Mouse (Mus musculus): ENCODE results near the gene Zdhhc8. TPM values are rescaled to one million over a fixed set of nuclear protein-coding genes. Genes with fewer than 3 reads are reported as not detected.

Zdhhc8 gene
- polyA plus RNA-seq, 1 experiment from 2014 or later = 18.5 TPM

DNA sequence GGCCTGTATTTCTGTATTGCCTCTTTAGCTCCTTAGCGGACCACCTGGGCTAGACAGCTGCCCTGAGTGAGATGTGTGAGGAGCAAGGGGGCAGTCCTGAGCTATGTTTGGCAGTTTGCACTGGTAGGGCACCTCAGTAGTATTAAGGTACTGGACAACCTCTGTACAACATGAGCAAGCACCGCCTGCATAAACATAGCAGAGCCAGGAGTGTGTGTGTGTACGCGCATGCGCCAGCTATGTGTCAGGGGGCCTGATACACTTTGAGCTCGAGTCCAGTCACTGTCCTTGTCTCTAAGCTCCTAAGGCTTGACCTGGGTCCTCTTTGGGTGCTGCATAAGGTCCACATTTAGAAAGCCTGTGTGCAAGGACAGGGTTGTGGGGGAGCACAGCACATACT lies 4.3 kb downstream of the Zdhhc8 start:
- H3K9ac ChIP-seq (replicated peaks) = no peak overlapping the region
- H3K27me3 ChIP-seq = no peaks in the 10 kb centered on the region
- no peak for ATAC-seq (ENCODE audit: insufficient number of reproducible peaks, insufficient read depth, low FRiP score, low TSS enrichment, low read depth)
- H3K4me1 ChIP-seq (replicated peaks) = peaks cover 28% of the 10 kb centered on the region
- H3K9me3 ChIP-seq = no peaks in the 10 kb centered on the region
- WGBS = 91% methylated on average over 6 of the region's 6 CpGs
- peaks cover 41% of the 10 kb centered on the region for H3K36me3 ChIP-seq
- H3K27ac ChIP-seq = no peak overlapping the region
- no peak overlapping the region for H3K4me3 ChIP-seq (replicated peaks)
- H3K4me2 ChIP-seq = no peak overlapping the region

DNA sequence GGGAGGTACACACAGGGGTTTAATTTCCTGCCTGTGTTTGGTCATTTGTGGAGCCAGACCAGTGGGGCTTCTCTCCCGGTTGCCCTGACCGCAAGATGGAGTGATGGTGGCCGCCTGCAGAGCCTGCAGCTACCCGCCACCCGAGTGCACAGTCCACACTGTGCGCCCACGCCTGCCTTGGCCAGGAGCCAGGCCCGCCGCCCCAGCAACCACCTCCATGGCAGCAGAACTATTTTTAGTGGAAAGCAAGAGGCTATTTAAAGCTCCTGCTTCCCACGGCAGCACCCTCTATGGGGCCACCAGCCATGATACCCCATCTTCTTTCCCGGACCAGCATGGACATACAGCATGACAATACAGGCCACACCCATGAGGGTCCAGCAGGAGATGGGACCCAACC lies 5.3 kb downstream of the Zdhhc8 start:
- WGBS = 82% methylated on average over 11 of the region's 11 CpGs
- Histone ChIP-seq H3K36me3 (peaks cover 51% of the 10 kb centered on the region), H3K4me2 (peak overlapping the region; percentile 2; the same call in 1 of the 2 replicates)

DNA sequence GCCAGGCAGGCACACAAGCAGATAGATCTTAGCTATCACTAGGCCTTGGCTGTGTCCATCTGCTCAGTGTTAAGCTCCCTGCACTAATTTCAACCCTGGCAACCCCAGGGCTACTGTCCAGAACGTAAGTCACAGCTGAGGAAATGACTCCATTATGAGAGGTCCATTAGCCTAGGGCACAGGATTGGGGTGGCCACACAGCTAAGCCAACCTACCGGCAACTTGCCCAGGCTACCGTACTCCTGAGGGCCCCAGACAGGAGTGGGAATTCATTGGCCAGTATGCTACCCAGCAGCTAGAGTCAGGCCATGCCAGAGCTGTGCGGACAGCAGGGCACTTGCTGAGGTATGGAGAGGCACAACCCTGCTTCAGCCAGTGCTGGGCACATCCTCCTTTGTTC lies 6.1 kb downstream of the Zdhhc8 start:
- H3K9me3 ChIP-seq = no peaks in the 10 kb centered on the region
- no peak overlapping the region for H3K27ac ChIP-seq
- no peak for ATAC-seq (ENCODE audit: insufficient number of reproducible peaks, insufficient read depth, low FRiP score, low TSS enrichment, low read depth)
- no peak overlapping the region for H3K4me2 ChIP-seq
- peaks cover 58% of the 10 kb centered on the region for H3K36me3 ChIP-seq
- H3K9ac ChIP-seq (replicated peaks) = no peak overlapping the region
- H3K4me1 ChIP-seq (replicated peaks) = peaks cover 21% of the 10 kb centered on the region
- WGBS = 93% methylated on average over 4 of the region's 4 CpGs
- no peaks in the 10 kb centered on the region for H3K27me3 ChIP-seq
- no peak overlapping the region for H3K4me3 ChIP-seq (replicated peaks)

More for the DNA sequence above, 5.3 kb downstream of the Zdhhc8 start:
- H3K27ac ChIP-seq = peak overlapping the region; percentile 50
- H3K4me3 ChIP-seq (replicated peaks) = no peak overlapping the region
- peaks cover 27% of the 10 kb centered on the region for H3K4me1 ChIP-seq (replicated peaks)
- peak overlapping the region; percentile 19; the same call in 1 of the 2 replicates for H3K9ac ChIP-seq (replicated peaks)
- H3K27me3 ChIP-seq = no peaks in the 10 kb centered on the region
- ATAC-seq (ENCODE audit: insufficient number of reproducible peaks, insufficient read depth, low FRiP score, low TSS enrichment, low read depth) = no peak
- H3K9me3 ChIP-seq = no peaks in the 10 kb centered on the region

DNA sequence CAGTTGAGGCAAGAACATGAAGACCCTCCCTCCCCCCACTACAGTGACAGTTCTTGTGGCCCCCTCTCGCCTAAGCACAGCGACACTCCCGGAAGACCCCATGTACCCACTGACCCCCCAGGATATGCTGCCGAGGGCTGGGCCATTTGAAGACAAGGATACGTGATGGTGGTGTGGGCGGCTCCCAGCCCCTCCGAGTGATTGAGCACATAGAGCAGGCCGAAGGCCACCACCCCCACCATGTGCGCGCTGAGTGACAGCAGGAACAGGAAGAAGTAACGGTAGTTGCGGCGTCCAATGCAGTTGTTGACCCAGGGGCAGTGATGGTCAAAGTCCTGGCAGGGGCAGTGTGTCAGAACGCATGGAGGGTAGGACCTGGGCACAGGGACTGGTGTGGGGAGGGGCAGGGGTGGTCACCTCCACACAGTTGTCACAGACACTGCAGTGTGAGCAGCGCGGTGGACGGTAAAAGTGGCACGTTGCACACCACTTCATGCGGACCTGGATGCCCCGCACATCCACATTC lies 7.0 kb downstream of the Zdhhc8 start:
- Histone ChIP-seq H3K4me2 (no peak overlapping the region), H3K36me3 (peaks cover 67% of the 10 kb centered on the region), H3K4me1 (replicated peaks) (peaks cover 13% of the 10 kb centered on the region), H3K9ac (replicated peaks) (no peak overlapping the region), H3K9me3 (no peaks in the 10 kb centered on the region), H3K27me3 (no peaks in the 10 kb centered on the region), H3K4me3 (replicated peaks) (no peak overlapping the region), H3K27ac (no peak overlapping the region)
- WGBS = 93% methylated on average over 20 of the region's 20 CpGs
- ATAC-seq (ENCODE audit: insufficient number of reproducible peaks, insufficient read depth, low FRiP score, low TSS enrichment, low read depth) = no peak

DNA sequence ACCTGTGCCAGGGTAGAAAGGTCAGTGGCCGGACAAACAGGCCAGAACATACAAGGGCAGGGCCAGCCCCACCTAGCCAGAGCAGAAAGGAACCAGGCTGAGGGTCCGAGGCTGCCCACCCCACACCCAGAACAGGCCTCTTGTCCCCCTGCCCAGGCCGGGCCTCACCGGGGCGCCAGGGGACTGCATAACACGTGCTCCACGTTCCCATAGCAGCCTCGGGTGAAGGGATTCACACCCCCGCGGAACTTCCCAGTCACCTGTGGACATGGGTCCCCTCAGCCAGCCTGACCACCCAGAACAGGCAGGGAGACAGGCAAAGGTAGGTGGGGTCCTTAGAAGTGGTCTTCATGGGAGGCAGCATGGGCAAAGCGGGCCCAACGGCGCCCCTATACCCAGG lies 7.7 kb downstream of the Zdhhc8 start:
- WGBS = 91% methylated on average over 13 of the region's 13 CpGs
- no peak overlapping the region for H3K27ac ChIP-seq
- no peak overlapping the region for H3K9ac ChIP-seq (replicated peaks)
- H3K27me3 ChIP-seq = no peaks in the 10 kb centered on the region
- ATAC-seq (ENCODE audit: insufficient number of reproducible peaks, insufficient read depth, low FRiP score, low TSS enrichment, low read depth) = no peak
- peaks cover 13% of the 10 kb centered on the region for H3K4me1 ChIP-seq (replicated peaks)
- H3K36me3 ChIP-seq = peaks cover 75% of the 10 kb centered on the region
- no peak overlapping the region for H3K4me3 ChIP-seq (replicated peaks)
- H3K4me2 ChIP-seq = no peak overlapping the region
- H3K9me3 ChIP-seq = no peaks in the 10 kb centered on the region

DNA sequence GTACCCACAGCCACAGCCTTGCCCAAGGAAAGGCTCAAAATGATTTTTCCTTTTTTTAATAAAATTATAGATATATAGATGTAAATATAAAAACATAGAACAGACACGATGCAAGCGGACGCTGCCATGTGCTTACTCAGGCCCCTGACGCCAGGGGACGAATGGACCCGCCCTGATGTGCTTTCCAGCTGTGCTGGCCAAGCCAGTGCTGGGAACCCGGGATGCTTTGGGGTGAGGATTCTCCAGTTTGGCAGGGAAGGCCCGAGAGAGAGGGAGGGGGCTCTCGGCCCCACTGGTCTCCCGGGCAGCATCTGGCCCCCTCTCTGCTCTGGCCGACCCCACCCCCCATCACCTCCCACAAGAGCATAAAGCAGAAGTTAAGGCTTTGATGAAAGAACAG lies 12.7 kb downstream of the Zdhhc8 start:
- Histone ChIP-seq H3K9ac (replicated peaks) (no peak overlapping the region), H3K36me3 (peaks cover 64% of the 10 kb centered on the region), H3K4me1 (replicated peaks) (peaks cover 30% of the 10 kb centered on the region), H3K4me3 (replicated peaks) (no peak overlapping the region), H3K4me2 (no peak overlapping the region), H3K9me3 (no peaks in the 10 kb centered on the region), H3K27me3 (no peaks in the 10 kb centered on the region), H3K27ac (no peak overlapping the region)
- ATAC-seq (ENCODE audit: insufficient number of reproducible peaks, insufficient read depth, low FRiP score, low TSS enrichment, low read depth) = no peak
- WGBS = 83% methylated on average over 11 of the region's 11 CpGs

DNA sequence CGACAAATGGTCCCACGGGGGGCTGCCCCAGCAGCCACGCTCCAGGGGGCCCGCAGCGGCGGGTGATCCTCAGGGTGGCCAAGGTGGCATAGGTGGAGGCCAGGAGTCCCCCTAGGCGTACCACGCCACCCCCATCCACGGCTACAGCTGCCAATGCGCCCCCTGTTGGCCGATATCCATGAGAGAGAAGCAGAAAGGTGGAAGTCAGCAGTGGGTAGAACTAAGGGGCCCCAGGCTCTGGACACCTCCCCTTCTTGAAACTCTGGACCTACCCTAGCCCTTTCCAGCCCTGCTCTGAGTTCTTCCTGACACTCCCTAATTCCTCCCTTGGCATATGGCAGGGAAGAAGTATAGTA lies 13.4 kb downstream of the Zdhhc8 start:
- Histone ChIP-seq H3K4me2 (no peak overlapping the region), H3K9me3 (no peaks in the 10 kb centered on the region), H3K9ac (replicated peaks) (no peak overlapping the region), H3K27me3 (no peaks in the 10 kb centered on the region), H3K4me1 (replicated peaks) (peaks cover 30% of the 10 kb centered on the region), H3K27ac (peak overlapping the region; percentile 81; the same call in 1 of the 2 replicates), H3K4me3 (replicated peaks) (no peak overlapping the region), H3K36me3 (peaks cover 57% of the 10 kb centered on the region)
- no peak for ATAC-seq (ENCODE audit: insufficient number of reproducible peaks, insufficient read depth, low FRiP score, low TSS enrichment, low read depth)
- WGBS = 77% methylated on average over 11 of the region's 11 CpGs

DNA sequence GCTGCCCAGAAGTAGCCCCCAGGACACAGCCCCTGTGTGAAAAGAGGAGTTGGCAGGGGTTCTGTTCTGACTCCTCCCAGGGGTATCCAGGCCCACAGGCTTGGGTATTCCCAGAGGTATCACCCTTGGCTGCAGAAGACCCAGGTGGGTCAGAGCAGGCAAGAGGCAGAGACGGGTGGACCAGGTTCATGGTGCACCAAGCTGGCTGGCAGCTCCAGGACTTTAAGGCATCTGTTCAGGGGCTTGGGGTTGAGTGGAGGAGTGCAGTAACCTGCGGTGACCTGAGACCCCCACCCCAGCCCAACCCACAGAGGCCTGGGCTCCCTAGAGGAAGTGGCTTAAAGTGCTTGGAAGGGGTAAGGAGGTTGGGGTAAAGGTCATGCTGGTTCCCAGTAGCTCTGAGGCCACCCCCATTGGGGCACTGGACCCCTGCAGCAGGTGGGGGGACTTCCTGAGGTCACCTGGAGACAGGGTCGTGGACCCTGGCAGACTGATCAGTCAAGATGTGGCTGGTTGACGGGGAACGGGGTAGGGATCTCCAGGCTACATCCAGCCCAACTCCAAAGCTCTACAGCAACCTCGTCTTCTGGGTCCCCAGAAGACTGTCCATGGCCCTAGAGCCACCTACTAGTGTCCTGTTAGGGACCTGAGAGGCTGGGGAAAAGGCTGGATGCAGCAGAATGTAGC lies 13.9 kb downstream of the Zdhhc8 start:
- peak overlapping the region; percentile 81 for H3K27ac ChIP-seq
- H3K9ac ChIP-seq (replicated peaks) = no peak overlapping the region
- 0 out of 2 replicates have a peak, but pooled peaks have one; percentile 4 for ATAC-seq (ENCODE audit: insufficient number of reproducible peaks, insufficient read depth, low FRiP score, low TSS enrichment, low read depth)
- no peaks in the 10 kb centered on the region for H3K9me3 ChIP-seq
- no peak overlapping the region for H3K4me2 ChIP-seq
- peaks cover 52% of the 10 kb centered on the region for H3K36me3 ChIP-seq
- peaks cover 30% of the 10 kb centered on the region for H3K4me1 ChIP-seq (replicated peaks)
- no peaks in the 10 kb centered on the region for H3K27me3 ChIP-seq
- H3K4me3 ChIP-seq (replicated peaks) = no peak overlapping the region
- 91% methylated on average over 6 of the region's 6 CpGs for WGBS

DNA sequence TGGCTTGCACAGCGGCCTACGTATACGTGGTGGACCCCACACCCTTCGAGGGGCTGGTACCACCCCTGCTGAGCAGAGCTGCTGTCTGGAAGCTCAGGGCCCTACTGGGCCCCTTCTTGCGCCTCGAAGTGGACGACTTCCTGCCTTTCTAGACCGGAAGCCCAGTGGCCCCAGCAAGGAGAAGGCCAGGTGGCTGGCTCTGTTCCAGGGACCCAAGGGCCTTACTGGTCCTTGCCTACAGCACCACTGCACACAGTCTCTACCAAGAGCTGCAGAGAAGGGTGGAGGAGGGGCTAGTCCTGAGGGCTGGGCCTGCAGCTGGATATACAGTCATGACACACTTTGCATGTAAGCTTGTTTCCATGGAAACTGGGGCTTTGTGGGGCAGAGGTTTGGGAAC lies 14.9 kb downstream of the Zdhhc8 start:
- 38% methylated on average over 8 of the region's 8 CpGs for WGBS
- H3K4me2 ChIP-seq = peak overlapping the region; percentile 13; the same call in 1 of the 2 replicates
- no peak overlapping the region for H3K4me3 ChIP-seq (replicated peaks)
- H3K27me3 ChIP-seq = peaks cover 4% of the 10 kb centered on the region
- peak; percentile 75 for ATAC-seq (ENCODE audit: insufficient number of reproducible peaks, insufficient read depth, low FRiP score, low TSS enrichment, low read depth)
- H3K36me3 ChIP-seq = peaks cover 42% of the 10 kb centered on the region
- H3K4me1 ChIP-seq (replicated peaks) = peaks cover 30% of the 10 kb centered on the region
- no peaks in the 10 kb centered on the region for H3K9me3 ChIP-seq
- H3K27ac ChIP-seq = peak overlapping the region; percentile 81
- no peak overlapping the region; the same call in 1 of the 2 replicates for H3K9ac ChIP-seq (replicated peaks)

DNA sequence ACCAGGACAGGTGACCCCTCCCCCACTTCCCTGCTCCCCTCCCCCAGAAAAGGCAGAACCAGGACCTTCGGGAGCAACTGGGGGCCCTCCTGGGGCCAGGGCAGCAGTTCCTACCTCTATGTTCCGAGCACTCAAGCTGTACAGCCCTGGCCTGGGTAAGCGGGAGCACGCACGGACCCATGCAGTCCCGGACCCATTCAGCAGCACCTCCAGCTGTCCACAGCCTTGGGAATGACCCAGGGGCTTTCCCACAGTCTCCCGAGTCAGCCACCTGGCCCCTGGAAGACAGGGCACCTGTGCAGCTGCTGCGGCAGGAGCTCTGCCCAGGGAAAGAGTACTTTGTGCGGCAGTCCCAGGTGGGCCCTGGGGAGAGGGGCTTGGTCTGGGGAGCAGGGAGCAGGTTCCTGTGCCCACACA lies 16.3 kb downstream of the Zdhhc8 start:
- peaks cover 4% of the 10 kb centered on the region for H3K27me3 ChIP-seq
- H3K9ac ChIP-seq (replicated peaks) = no peak overlapping the region
- peaks cover 28% of the 10 kb centered on the region for H3K36me3 ChIP-seq
- peak overlapping the region; percentile 62; the same call in 1 of the 2 replicates for H3K27ac ChIP-seq
- no peak overlapping the region for H3K4me3 ChIP-seq (replicated peaks)
- no peaks in the 10 kb centered on the region for H3K9me3 ChIP-seq
- H3K4me2 ChIP-seq = no peak overlapping the region
- H3K4me1 ChIP-seq (replicated peaks) = peaks cover 43% of the 10 kb centered on the region
- ATAC-seq (ENCODE audit: insufficient number of reproducible peaks, insufficient read depth, low FRiP score, low TSS enrichment, low read depth) = no peak
- WGBS = 69% methylated on average over 9 of the region's 9 CpGs

DNA sequence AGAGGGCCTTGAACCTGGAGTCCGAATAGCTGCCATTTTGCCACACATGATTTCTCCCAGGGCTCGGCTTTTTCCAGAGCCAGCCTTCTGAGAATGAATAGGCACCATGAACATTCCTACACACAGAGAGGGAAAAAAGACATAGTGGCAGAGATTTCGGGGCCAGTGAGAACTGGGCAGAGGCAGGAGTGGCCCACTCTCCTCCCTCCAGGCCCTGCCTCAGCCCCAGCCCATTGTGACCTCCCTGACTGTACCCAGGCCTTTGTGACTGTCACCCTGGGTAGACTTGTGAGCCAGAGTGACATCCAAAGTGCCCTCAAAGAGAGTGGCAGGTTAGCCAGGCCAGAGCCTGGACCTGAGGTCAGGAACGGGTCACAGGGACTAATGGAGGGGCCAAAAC lies 17.4 kb downstream of the Zdhhc8 start, which contains the start of gene Ccdc188:
Gene Ccdc188, plus strand, starts transcription at position 301 of the 400 bp plus-strand sequence.
- Histone ChIP-seq H3K9ac (replicated peaks) (no peak within 1 kb of the TSS), H3K36me3 (peaks cover 18% of the 10 kb centered on the region), H3K9me3 (no peaks in the 10 kb centered on the region), H3K27ac (peak within 1 kb of the TSS; percentile 62; the same call in 1 of the 2 replicates), H3K27me3 (peaks cover 4% of the 10 kb centered on the region), H3K4me2 (no peak within 1 kb of the TSS), H3K4me3 (replicated peaks) (no peak within 1 kb of the TSS), H3K4me1 (replicated peaks) (peaks cover 50% of the 10 kb centered on the region)
- no peak for ATAC-seq (ENCODE audit: insufficient number of reproducible peaks, insufficient read depth, low FRiP score, low TSS enrichment, low read depth)
- 81% methylated on average over 4 of the region's 4 CpGs for WGBS
